Mouse (Mus musculus) kidney, adult 11 months (tissue): ENCODE results near the gene AI837181.
A peak's percentile ranks its signal among the peaks of the same experiment; 100 is the strongest.

Source experiments
- DNase-seq: peaks from one replicate; pipeline ENCODE4 v3.0.0; 2022

Gene AI837181

DNA sequence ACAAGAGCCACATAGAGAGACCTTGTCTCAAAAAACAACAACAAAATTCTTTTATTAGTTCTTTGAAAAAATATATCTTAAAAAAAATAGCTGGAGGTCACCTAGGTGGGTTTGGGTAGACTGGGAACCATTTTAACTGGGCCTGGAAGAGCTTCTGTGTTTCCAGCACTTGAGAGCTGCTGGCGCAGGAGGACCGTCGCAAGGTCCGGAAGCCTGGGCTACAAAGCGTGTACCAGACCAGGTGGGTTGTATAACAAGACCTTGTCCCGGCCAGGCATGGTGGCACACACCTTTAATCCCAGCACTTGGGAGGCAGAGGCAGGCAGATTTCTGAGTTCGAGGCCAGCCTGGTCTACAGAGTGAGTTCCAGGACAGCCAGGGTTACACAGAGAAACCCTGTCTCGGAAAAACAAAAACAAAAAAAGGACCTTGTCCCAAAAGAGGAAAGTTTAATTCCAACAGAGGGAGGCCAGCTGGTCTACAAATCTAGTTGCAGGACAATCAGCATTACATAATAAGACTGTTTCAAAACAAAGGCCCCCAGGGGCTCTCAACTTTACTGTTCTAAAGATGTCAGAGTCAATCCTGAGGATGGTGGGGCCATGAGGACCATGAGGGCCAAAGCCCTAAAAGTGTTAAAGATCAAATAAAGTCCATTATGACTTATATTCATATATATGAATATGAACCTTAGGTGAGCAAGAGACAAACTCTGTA is 6.0 kb upstream of the AI837181 start:
- no peak for DNase-seq

- DNase-seq = no peak
These were observed 5.3 kb upstream of the AI837181 start for GRCm38 (mm10) chr19:5419630-5420029.

DNA sequence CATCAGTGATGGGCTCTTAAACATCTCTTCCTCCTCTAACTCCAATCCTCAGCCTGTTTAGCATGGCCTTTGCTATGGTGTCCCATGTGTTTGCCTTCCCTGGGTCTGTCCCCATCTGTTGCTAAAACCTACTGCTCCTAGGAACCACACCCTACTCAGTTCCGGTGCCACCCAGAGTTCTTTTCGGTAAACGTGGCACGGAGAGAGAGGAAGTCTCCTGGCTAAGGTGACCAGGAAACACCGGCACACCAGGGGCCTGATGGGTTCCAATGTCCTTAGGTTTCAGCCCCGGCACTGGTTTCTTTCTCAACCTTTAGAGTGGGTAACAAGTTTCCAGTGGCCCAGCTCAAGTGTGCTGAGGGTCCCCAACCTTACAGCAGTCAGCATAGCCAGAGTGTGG is 4.4 kb upstream of the AI837181 start:
- DNase-seq = no peak

- DNase-seq = no peak
These were observed 3.2 kb upstream of the AI837181 start for GRCm38 (mm10) chr19:5421784-5422183.

- no peak for DNase-seq
These were observed 2.7 kb upstream of the AI837181 start for GRCm38 (mm10) chr19:5422267-5422666.

DNA sequence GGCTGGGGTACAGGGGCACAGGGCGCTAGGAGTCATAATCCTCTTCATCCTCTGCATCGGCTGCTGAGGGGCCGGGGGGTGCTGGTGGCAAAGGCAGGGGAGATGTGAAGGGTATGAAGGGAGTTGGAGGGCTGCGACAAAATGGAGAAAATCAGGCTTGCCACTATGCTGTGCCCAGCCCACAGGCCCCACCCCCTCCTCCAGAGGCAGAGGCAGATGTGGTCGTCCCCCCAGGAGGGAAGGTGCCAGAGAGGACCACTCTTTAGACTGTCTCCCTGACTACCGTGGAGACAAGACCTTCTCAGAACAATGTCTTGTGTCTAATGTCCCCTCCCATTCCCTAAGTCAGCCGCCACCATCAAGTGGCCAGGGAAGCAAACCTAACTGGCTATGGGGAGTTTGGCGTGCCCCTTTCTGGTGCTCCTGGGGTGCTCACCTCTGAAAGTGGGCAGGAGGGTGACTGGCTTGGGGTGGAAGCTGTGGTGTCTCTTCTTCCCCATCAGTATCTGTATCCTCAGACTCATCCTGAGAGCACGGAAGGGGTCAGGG is 2.0 kb upstream of the AI837181 start:
- DNase-seq = no peak

GRCm38 (mm10) chr19:5423561-5423960 is 1.4 kb upstream of the AI837181 start:
- DNase-seq = no peak

DNA sequence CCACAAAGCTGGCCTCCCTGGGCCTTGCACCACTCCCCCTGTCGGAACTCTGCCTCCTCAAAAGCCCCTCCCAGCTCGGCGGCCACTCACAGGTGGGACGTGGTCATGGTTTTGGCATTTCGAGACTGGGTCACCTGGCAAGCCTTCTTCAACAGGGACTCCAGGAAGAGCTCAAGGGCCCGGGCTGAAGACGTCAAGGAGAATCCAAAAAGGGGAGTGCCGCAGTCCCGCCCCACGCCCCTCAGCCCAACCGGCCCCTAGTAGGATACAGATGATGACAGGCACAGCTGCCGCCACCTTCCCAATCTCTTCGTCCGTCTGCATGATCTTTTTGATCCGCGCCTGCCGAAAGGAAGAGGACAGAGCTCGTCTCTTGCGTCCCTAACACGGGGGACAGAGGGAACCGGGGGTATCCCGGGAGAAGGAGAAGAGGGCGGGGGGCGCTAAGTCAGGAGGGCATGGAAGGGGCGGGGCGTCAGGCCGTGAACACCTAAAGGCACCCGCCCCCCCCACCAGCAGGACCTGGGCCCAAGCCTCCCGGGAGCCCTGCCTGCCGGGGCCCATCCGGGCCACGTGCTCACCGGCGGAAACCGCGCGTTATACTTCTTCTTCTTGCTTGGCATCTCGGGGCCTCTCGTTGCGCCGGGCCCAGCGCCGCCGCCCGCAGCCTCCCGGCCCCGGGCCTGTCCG is 707 bp upstream of the AI837181 start:
- peak; percentile 76 for DNase-seq

- DNase-seq = no peak
These were observed 1.1 kb downstream of the AI837181 start for GRCm38 (mm10) chr19:5425906-5426565.

DNA sequence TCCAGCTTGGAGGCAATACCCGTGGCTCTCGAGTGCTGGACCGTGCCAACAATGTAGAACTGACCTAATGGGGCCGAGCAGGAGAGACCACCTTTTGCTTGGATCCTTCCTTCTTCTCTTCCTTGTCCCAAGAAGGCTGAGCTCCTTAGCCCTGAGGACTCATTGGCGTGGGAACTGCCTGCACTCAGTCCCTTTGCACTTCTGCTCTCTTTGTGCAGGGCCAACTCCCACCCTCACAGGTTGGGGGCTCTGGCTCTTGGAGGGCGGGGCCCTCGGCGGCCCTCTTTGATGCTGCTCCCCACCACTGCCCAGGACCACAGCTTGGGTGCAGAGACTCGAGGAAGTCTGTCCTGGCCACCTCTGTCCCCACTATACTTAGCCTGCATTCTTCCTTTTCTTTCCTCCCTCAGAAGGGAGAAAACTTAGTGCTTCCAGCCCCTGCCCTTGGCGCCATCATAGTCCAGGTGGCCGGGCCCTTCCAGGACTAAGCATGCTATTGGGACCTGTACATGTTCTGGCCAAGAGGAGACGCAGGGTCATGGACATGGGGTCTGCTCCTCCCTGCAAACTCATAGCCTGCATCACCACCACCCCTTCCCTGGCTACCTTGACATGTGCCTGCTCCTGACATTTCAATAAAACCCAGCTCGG is 1.8 kb downstream of the AI837181 start:
- no peak for DNase-seq

DNA sequence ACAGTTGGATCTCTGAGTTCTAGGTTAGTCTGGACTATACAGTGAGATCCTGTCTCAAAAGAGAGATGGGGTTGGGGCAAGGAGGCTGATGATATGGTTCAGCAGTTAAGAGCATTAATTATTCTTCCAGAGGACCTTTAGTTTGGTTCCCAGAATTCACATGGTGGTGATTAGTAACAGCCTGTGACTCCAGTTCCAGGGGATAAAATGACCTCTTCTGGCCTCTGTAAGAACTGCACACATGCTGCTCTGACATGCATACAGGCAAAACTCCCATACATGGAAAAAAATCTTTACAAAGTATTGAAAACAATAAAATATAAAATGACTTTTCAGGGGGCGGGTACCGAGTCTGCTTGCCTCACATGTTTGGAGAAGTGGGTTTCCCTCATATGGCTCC is 3.1 kb downstream of the AI837181 start:
- DNase-seq = peak; percentile 44

GRCm38 (mm10) chr19:5429219-5429618 is 4.3 kb downstream of the AI837181 start:
- DNase-seq = no peak

- peak; percentile 80 for DNase-seq
These were observed 4.9 kb downstream of the AI837181 start for GRCm38 (mm10) chr19:5429806-5430205.

DNA sequence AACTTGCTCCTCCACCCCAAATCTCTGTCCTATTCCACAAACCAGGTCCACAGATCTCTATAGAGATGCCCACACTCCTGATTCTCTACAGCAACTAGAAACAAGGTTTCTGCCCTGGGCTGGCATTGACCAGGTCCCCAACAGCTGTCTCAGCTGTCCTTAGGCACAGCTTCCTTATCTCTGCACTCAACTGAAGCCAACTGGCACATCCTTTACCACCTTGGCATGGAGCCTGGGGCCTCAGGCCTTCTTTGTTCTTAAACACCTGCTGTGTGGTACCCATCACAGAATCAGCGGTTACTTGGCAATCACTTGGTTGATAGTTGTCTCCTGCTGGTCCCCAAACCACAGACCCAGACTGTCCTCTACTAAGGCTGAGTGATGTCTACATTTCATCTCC is 5.5 kb downstream of the AI837181 start:
- no peak for DNase-seq

GRCm38 (mm10) chr19:5431911-5432464 is 7.0 kb downstream of the AI837181 start:
- DNase-seq = no peak

DNA sequence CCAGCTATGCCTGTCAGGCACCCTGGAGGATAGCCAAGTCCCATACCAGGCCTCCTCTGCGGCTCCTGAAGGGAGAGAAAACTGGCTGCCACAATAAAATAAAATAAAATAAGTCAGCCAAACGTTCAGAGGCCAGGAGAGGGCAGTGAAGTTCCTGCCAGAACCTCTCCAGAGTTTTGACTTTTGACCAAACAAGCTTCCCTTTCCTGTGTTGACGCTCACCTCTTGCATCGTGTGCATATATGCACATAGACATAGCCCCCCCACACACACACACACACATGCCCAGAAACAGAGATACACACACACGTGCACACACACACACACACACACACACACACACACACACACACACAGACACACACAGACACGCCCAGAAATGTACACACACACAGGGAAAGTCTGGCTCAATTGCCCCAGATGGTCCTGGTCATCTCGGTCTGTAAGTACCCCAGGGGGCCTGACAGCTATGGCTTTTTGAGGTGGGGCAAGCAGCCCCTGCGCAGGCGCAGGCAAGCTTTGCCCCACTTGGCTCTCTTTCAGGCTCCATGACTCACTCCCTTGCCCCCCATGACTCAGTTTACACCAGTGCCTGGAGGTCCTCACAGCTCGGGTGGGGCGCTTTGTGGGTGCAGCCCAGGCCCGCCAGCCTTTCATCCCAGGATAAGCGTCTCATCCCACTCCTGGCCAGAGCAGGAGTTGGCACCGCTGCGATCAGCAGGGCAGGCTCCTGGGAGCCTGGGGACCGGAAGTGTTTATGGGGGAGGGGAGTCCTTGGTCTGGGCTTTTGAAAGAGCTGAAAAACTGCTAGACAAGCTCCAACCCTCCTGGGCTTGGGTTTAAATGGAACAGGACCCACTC is 8.3 kb downstream of the AI837181 start:
- peak; percentile 64 for DNase-seq

DNA sequence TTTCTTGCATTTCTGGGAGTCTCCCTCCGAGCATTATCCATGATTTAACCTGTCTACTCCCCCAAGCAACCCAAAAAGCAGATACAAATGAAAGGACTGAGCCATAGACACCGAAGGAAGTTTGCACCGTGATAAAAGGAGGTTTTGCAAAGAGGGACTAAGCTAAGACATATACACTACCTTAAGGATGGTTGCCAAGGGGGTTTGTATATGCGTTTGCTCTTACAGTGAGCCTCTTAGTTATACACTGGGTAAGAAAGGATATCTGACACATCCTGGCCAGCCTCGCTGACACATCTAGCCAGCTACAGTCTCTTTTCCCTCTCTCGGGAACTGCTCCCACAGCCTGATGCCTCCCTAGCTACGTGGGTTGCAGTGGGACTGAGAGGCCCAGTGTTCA is 9.0 kb downstream of the AI837181 start:
- no peak for DNase-seq

DNA sequence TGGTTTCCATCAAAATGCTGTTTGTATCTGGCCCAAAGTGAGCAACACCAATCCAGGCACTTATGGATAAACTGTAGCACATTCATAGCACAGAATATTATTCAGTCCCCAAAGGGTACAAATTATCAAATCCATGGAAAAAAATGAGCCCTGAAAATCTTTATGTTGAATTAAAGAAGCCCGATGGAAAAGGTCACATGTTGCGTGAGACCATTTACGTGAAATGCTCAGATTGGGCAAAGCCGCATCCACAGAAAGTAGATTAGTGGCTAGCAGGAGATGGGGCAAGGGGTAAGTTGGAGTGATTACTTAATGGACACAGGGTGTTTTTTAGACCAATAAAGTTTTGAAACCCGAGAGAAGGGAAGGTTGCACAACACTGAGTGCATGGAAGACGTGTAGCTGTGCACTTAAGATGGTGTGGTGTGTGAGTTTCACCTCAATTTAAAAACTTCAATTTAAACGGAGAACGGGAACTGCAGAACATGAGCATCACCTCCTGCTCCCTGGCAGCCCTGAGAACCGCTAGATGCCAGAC is 19.5 kb downstream of the AI837181 start:
- no peak for DNase-seq

DNA sequence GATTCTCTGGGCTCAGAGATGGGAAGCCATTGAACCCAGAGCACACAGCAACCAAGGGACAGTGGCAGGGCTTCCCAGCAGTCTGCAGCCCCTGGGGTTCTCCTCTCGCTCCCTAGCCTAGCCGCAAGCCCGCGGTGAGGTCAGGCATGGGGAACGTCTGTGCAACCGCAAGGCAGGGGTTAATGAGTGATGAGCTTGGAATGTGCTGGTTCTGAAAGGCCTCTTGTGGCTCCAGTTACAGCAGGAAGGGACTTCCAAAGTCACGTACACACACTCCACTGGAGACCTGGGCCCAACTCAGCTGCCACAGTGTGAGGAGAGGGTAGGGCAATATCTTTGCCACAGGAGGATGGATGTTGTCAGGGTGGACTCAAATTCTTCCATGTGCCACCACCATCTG is 20.0 kb downstream of the AI837181 start:
- peak; percentile 64 for DNase-seq

- no peak for DNase-seq
These were observed 20.8 kb downstream of the AI837181 start for GRCm38 (mm10) chr19:5445747-5446146.

- peak; percentile 60 for DNase-seq
These were observed 22.8 kb downstream of the AI837181 start, which contains the start of gene Fosl1 for GRCm38 (mm10) chr19:5447515-5448353. Gene Fosl1 (plus strand): TSS chr19:5447547.
